Mouse (Mus musculus): ENCODE data around the gene Zswim7.

DNA sequence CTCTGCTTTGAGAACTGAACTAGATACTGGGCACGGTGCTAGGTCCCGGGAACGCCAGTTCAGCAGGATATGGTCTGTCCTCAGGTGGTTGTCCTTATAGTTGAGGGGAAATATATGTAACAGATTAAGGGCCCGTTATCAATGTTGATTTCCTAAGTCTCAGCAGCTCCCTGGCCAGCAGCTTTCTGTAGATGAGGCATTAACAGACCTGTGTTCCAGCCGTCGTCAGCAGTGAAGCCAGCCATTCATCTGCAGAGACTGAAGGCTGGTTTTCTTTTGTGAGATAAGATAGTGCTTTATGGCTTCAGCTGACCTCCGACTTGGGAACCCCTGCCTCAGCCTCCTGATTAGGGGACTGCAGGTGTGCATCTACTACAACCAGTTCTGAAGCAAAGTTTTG, 17.2 kb downstream of the Zswim7 start:
- TF ChIP-seq POLR2A (IDR thresholded peaks at IDR 0.05; ENCODE audit: low read depth, low read length) (no peak), CTCF (IDR thresholded peaks at IDR 0.05; ENCODE audit: extremely low read depth, insufficient read length, insufficient replicate concordance, low read depth, low read length) (no peak)

Data from small intestine, adult 2 months (tissue).